Mouse (Mus musculus): Measurements from ENCODE around the gene Wnt6. TPM values are rescaled to one million over a fixed set of nuclear protein-coding genes. Genes with fewer than 3 reads are reported as not detected.
"Not testable (repeated sequence)": the region's sequence is repeated elsewhere in the genome, so short reads cannot be mapped to it uniquely, and the experiment has no call there.

The Wnt6 gene
- polyA plus RNA-seq, 1 experiment from 2014 or later, result 37.6 TPM

- H3K27me3 ChIP-seq, result peaks cover 57% of the 10 kb centered on the region
- no peak overlapping the region for H3K9ac ChIP-seq
- peak overlapping the region; percentile 73 for H3K27ac ChIP-seq (replicated peaks)
- H3K36me3 ChIP-seq, result no peaks in the 10 kb centered on the region
- H3K4me2 ChIP-seq (replicated peaks), result peak overlapping the region; percentile 46
- H3K4me3 ChIP-seq (replicated peaks), result peak overlapping the region; percentile 22; the same call in 1 of the 2 replicates
- no peaks in the 10 kb centered on the region for H3K9me3 ChIP-seq (replicated peaks)
- peak; percentile 13; the same call in 1 of the 2 replicates for ATAC-seq (ENCODE audit: insufficient number of reproducible peaks, low FRiP score, low TSS enrichment, low read depth)
- WGBS, result 7% methylated on average over 23 of the region's 23 CpGs
- peaks cover 55% of the 10 kb centered on the region for H3K4me1 ChIP-seq
Observed at GRCm38 (mm10) chr1:74807551-74808071, 35.9 kb downstream of the Wnt6 start.

- Histone ChIP-seq H3K9ac (no peak overlapping the region), H3K36me3 (no peaks in the 10 kb centered on the region), H3K4me1 (peaks cover 50% of the 10 kb centered on the region), H3K4me3 (replicated peaks) (peak overlapping the region; percentile 22), H3K27ac (replicated peaks) (peak overlapping the region; percentile 73), H3K9me3 (replicated peaks) (no peaks in the 10 kb centered on the region), H3K27me3 (peaks cover 52% of the 10 kb centered on the region), H3K4me2 (replicated peaks) (peak overlapping the region; percentile 46)
- ATAC-seq (ENCODE audit: insufficient number of reproducible peaks, low FRiP score, low TSS enrichment, low read depth), result peak; percentile 84
- under 1% methylated on average over 16 of the region's 16 CpGs for WGBS
Observed at GRCm38 (mm10) chr1:74808078-74808477, 36.4 kb downstream of the Wnt6 start.

- H3K36me3 ChIP-seq, result no peaks in the 10 kb centered on the region
- no peak overlapping the region for H3K4me2 ChIP-seq (replicated peaks)
- no peak for ATAC-seq (ENCODE audit: insufficient number of reproducible peaks, low FRiP score, low TSS enrichment, low read depth)
- no peaks in the 10 kb centered on the region for H3K9me3 ChIP-seq (replicated peaks)
- peaks cover 43% of the 10 kb centered on the region for H3K27me3 ChIP-seq
- H3K4me3 ChIP-seq (replicated peaks), result no peak overlapping the region
- peaks cover 41% of the 10 kb centered on the region for H3K4me1 ChIP-seq
- WGBS, result 57% methylated on average over 10 of the region's 10 CpGs
- H3K27ac ChIP-seq (replicated peaks), result no peak overlapping the region
- H3K9ac ChIP-seq, result no peak overlapping the region
Observed at GRCm38 (mm10) chr1:74809007-74809406, 37.3 kb downstream of the Wnt6 start.

GRCm38 (mm10) chr1:74814931-74815647 is 43.4 kb downstream of the Wnt6 start:
- no peak for ATAC-seq (ENCODE audit: insufficient number of reproducible peaks, low FRiP score, low TSS enrichment, low read depth)
- no peak overlapping the region for H3K4me2 ChIP-seq (replicated peaks)
- 71% methylated on average over 9 of the region's 9 CpGs for WGBS
- no peak overlapping the region for H3K27ac ChIP-seq (replicated peaks)
- H3K9ac ChIP-seq, result no peak overlapping the region
- no peaks in the 10 kb centered on the region; the same call in 1 of the 2 replicates for H3K27me3 ChIP-seq
- H3K4me1 ChIP-seq, result peaks cover 7% of the 10 kb centered on the region; the same call in 1 of the 2 replicates
- no peaks in the 10 kb centered on the region for H3K36me3 ChIP-seq
- H3K4me3 ChIP-seq (replicated peaks), result no peak overlapping the region
- H3K9me3 ChIP-seq (replicated peaks), result no peaks in the 10 kb centered on the region

GRCm38 (mm10) chr1:74815965-74816364 is 44.3 kb downstream of the Wnt6 start:
- H3K27ac ChIP-seq (replicated peaks); H3K4me2 ChIP-seq (replicated peaks); H3K4me3 ChIP-seq (replicated peaks); ATAC-seq (ENCODE audit: insufficient number of reproducible peaks, low FRiP score, low TSS enrichment, low read depth); H3K36me3 ChIP-seq; H3K9me3 ChIP-seq (replicated peaks); H3K9ac ChIP-seq; H3K27me3 ChIP-seq; H3K4me1 ChIP-seq: not testable (repeated sequence)
- 86% methylated on average over 6 of the region's 6 CpGs for WGBS

GRCm38 (mm10) chr1:74816612-74817199 is 45.0 kb downstream of the Wnt6 start:
- peak overlapping the region; percentile 88 for H3K9ac ChIP-seq
- peak; percentile 80 for ATAC-seq (ENCODE audit: insufficient number of reproducible peaks, low FRiP score, low TSS enrichment, low read depth)
- H3K27me3 ChIP-seq, result no peaks in the 10 kb centered on the region; the same call in 1 of the 2 replicates

GRCm38 (mm10) chr1:74817219-74817618 is 45.5 kb downstream of the Wnt6 start:
- Histone ChIP-seq H3K9ac (peak overlapping the region; percentile 88), H3K9me3 (replicated peaks) (no peaks in the 10 kb centered on the region), H3K36me3 (no peaks in the 10 kb centered on the region), H3K27me3 (no peaks in the 10 kb centered on the region; the same call in 1 of the 2 replicates), H3K4me2 (replicated peaks) (peak overlapping the region; percentile 60), H3K27ac (replicated peaks) (peak overlapping the region; percentile 93), H3K4me3 (replicated peaks) (peak overlapping the region; percentile 74), H3K4me1 (peaks cover 7% of the 10 kb centered on the region; the same call in 1 of the 2 replicates)
- ATAC-seq (ENCODE audit: insufficient number of reproducible peaks, low FRiP score, low TSS enrichment, low read depth), result peak; percentile 39; the same call in 1 of the 2 replicates
- WGBS, result 11% methylated on average over 14 of the region's 14 CpGs

More at GRCm38 (mm10) chr1:74816612-74817199, 45.0 kb downstream of the Wnt6 start:
- H3K36me3 ChIP-seq, result no peaks in the 10 kb centered on the region
- H3K4me1 ChIP-seq, result peaks cover 7% of the 10 kb centered on the region; the same call in 1 of the 2 replicates
- H3K4me2 ChIP-seq (replicated peaks), result peak overlapping the region; percentile 60
- peak overlapping the region; percentile 93 for H3K27ac ChIP-seq (replicated peaks)
- H3K4me3 ChIP-seq (replicated peaks), result peak overlapping the region; percentile 74
- 5% methylated on average over 38 of the region's 38 CpGs for WGBS
- H3K9me3 ChIP-seq (replicated peaks), result no peaks in the 10 kb centered on the region

- H3K4me1 ChIP-seq, result peaks cover 7% of the 10 kb centered on the region; the same call in 1 of the 2 replicates
- H3K9me3 ChIP-seq (replicated peaks), result no peaks in the 10 kb centered on the region
- WGBS, result 88% methylated on average over 1 of the region's 1 CpGs
- H3K27ac ChIP-seq (replicated peaks), result no peak overlapping the region
- H3K9ac ChIP-seq, result no peak overlapping the region
- H3K27me3 ChIP-seq, result no peaks in the 10 kb centered on the region
- H3K36me3 ChIP-seq, result no peaks in the 10 kb centered on the region
- H3K4me2 ChIP-seq (replicated peaks), result no peak overlapping the region
- H3K4me3 ChIP-seq (replicated peaks), result no peak overlapping the region
- ATAC-seq (ENCODE audit: insufficient number of reproducible peaks, low FRiP score, low TSS enrichment, low read depth), result no peak
Observed at GRCm38 (mm10) chr1:74818509-74818908, 46.8 kb downstream of the Wnt6 start.

- H3K27ac ChIP-seq (replicated peaks); H3K4me3 ChIP-seq (replicated peaks); H3K9ac ChIP-seq; H3K4me1 ChIP-seq; H3K36me3 ChIP-seq; ATAC-seq (ENCODE audit: insufficient number of reproducible peaks, low FRiP score, low TSS enrichment, low read depth); H3K27me3 ChIP-seq; H3K9me3 ChIP-seq (replicated peaks); H3K4me2 ChIP-seq (replicated peaks): not testable (repeated sequence)
- 93% methylated on average over 4 of the region's 4 CpGs for WGBS
Observed at GRCm38 (mm10) chr1:74823598-74823997, 51.9 kb downstream of the Wnt6 start.

- H3K36me3 ChIP-seq, result no peaks in the 10 kb centered on the region
- no peak overlapping the region for H3K9ac ChIP-seq
- no peaks in the 10 kb centered on the region for H3K9me3 ChIP-seq (replicated peaks)
- WGBS, result 19% methylated on average over 14 of the region's 14 CpGs
- no peak overlapping the region for H3K4me2 ChIP-seq (replicated peaks)
- no peak for ATAC-seq (ENCODE audit: insufficient number of reproducible peaks, low FRiP score, low TSS enrichment, low read depth)
- H3K27ac ChIP-seq (replicated peaks), result no peak overlapping the region
- no peaks in the 10 kb centered on the region; the same call in 1 of the 2 replicates for H3K4me1 ChIP-seq
- no peak overlapping the region for H3K4me3 ChIP-seq (replicated peaks)
- H3K27me3 ChIP-seq, result no peaks in the 10 kb centered on the region
Observed at GRCm38 (mm10) chr1:74824518-74825302, 53.0 kb downstream of the Wnt6 start.

- Histone ChIP-seq H3K27me3 (no peaks in the 10 kb centered on the region; the same call in 1 of the 2 replicates), H3K27ac (replicated peaks) (no peak overlapping the region)
- WGBS, result 81% methylated on average over 9 of the region's 9 CpGs
Observed at GRCm38 (mm10) chr1:74830061-74830460, 58.4 kb downstream of the Wnt6 start.

More at GRCm38 (mm10) chr1:74830061-74830460, 58.4 kb downstream of the Wnt6 start:
- Histone ChIP-seq H3K4me2 (replicated peaks) (no peak overlapping the region), H3K4me1 (no peaks in the 10 kb centered on the region; the same call in 1 of the 2 replicates), H3K4me3 (replicated peaks) (no peak overlapping the region), H3K36me3 (no peaks in the 10 kb centered on the region), H3K9me3 (replicated peaks) (no peaks in the 10 kb centered on the region), H3K9ac (no peak overlapping the region)
- ATAC-seq (ENCODE audit: insufficient number of reproducible peaks, low FRiP score, low TSS enrichment, low read depth), result no peak
